Mouse (Mus musculus): ENCODE measurements at regions not wholly inside any gene's neighbourhood (a gene's known extent, or its start where the extent isn't known, plus 50 kb on each side); places are given as distances from the start of the nearest gene placed in this dataset.

- H3K4me3 ChIP-seq (ENCODE audit: low read depth, low read length) = no peak overlapping the region
- ATAC-seq (ENCODE audit: insufficient number of reproducible peaks, insufficient read depth, low FRiP score, low read depth) = peak; percentile 74
- no peaks in the 10 kb centered on the region for H3K36me3 ChIP-seq (ENCODE audit: control insufficient read depth, insufficient read depth, low read length)
- 48% methylated on average over 2 of the region's 2 CpGs for WGBS
- no peaks in the 10 kb centered on the region for H3K4me1 ChIP-seq (ENCODE audit: control insufficient read depth, insufficient read depth, low read length)
- H3K9me3 ChIP-seq (ENCODE audit: control insufficient read depth, low read depth, low read length) = no peaks in the 10 kb centered on the region
- no peak overlapping the region for H3K9ac ChIP-seq (replicated peaks; ENCODE audit: low read depth, low read length)
- H3K27me3 ChIP-seq (ENCODE audit: control insufficient read depth, insufficient read depth, low read length) = no peaks in the 10 kb centered on the region
- no peak overlapping the region for H3K4me2 ChIP-seq (replicated peaks; ENCODE audit: low read depth, low read length)
- H3K27ac ChIP-seq (ENCODE audit: low read length) = 0 out of 2 replicates have a peak overlapping the region, but pooled peaks have one; percentile 2
Observed at GRCm38 (mm10) chr6:95179993-95180392, 63.0 kb downstream of the Kbtbd8 start.

GRCm38 (mm10) chr6:95182238-95182637 is 65.2 kb downstream of the Kbtbd8 start:
- H3K27me3 ChIP-seq (ENCODE audit: control insufficient read depth, insufficient read depth, low read length) = no peaks in the 10 kb centered on the region
- no peak overlapping the region for H3K4me2 ChIP-seq (replicated peaks; ENCODE audit: low read depth, low read length)
- no peak overlapping the region for H3K4me3 ChIP-seq (ENCODE audit: low read depth, low read length)
- no peak overlapping the region for H3K27ac ChIP-seq (ENCODE audit: low read length)
- no peaks in the 10 kb centered on the region for H3K36me3 ChIP-seq (ENCODE audit: control insufficient read depth, insufficient read depth, low read length)
- no peak for ATAC-seq (ENCODE audit: insufficient number of reproducible peaks, insufficient read depth, low FRiP score, low read depth)
- no peaks in the 10 kb centered on the region for H3K9me3 ChIP-seq (ENCODE audit: control insufficient read depth, low read depth, low read length)
- 21% methylated on average over 1 of the region's 1 CpGs for WGBS
- H3K9ac ChIP-seq (replicated peaks; ENCODE audit: low read depth, low read length) = no peak overlapping the region
- H3K4me1 ChIP-seq (ENCODE audit: control insufficient read depth, insufficient read depth, low read length) = peaks cover 5% of the 10 kb centered on the region; the same call in 1 of the 2 replicates

- ATAC-seq (ENCODE audit: insufficient number of reproducible peaks, insufficient read depth, low FRiP score, low read depth) = no peak
- Histone ChIP-seq H3K4me1 (ENCODE audit: control insufficient read depth, insufficient read depth, low read length) (peaks cover 5% of the 10 kb centered on the region; the same call in 1 of the 2 replicates), H3K4me2 (replicated peaks; ENCODE audit: low read depth, low read length) (no peak overlapping the region), H3K27ac (ENCODE audit: low read length) (no peak overlapping the region), H3K9ac (replicated peaks; ENCODE audit: low read depth, low read length) (no peak overlapping the region), H3K4me3 (ENCODE audit: low read depth, low read length) (no peak overlapping the region), H3K27me3 (ENCODE audit: control insufficient read depth, insufficient read depth, low read length) (no peaks in the 10 kb centered on the region), H3K9me3 (ENCODE audit: control insufficient read depth, low read depth, low read length) (no peaks in the 10 kb centered on the region), H3K36me3 (ENCODE audit: control insufficient read depth, insufficient read depth, low read length) (no peaks in the 10 kb centered on the region)
- WGBS = 43% methylated on average over 7 of the region's 7 CpGs
Observed at GRCm38 (mm10) chr6:95185074-95185931, 68.3 kb downstream of the Kbtbd8 start.

GRCm38 (mm10) chr6:95196631-95197030 is 79.6 kb downstream of the Kbtbd8 start:
- H3K4me2 ChIP-seq (replicated peaks; ENCODE audit: low read depth, low read length) = no peak overlapping the region
- no peaks in the 10 kb centered on the region for H3K4me1 ChIP-seq (ENCODE audit: control insufficient read depth, insufficient read depth, low read length)
- no peak overlapping the region for H3K4me3 ChIP-seq (ENCODE audit: low read depth, low read length)
- H3K9ac ChIP-seq (replicated peaks; ENCODE audit: low read depth, low read length) = no peak overlapping the region
- 79% methylated on average over 2 of the region's 2 CpGs for WGBS
- H3K27me3 ChIP-seq (ENCODE audit: control insufficient read depth, insufficient read depth, low read length) = no peaks in the 10 kb centered on the region
- H3K36me3 ChIP-seq (ENCODE audit: control insufficient read depth, insufficient read depth, low read length) = no peaks in the 10 kb centered on the region
- no peaks in the 10 kb centered on the region for H3K9me3 ChIP-seq (ENCODE audit: control insufficient read depth, low read depth, low read length)
- ATAC-seq (ENCODE audit: insufficient number of reproducible peaks, insufficient read depth, low FRiP score, low read depth) = no peak
- no peak overlapping the region for H3K27ac ChIP-seq (ENCODE audit: low read length)

GRCm38 (mm10) chr6:95198611-95199010 is 81.6 kb downstream of the Kbtbd8 start:
- no peak for ATAC-seq (ENCODE audit: insufficient number of reproducible peaks, insufficient read depth, low FRiP score, low read depth)
- Histone ChIP-seq H3K4me2 (replicated peaks; ENCODE audit: low read depth, low read length) (no peak overlapping the region), H3K9me3 (ENCODE audit: control insufficient read depth, low read depth, low read length) (no peaks in the 10 kb centered on the region), H3K27ac (ENCODE audit: low read length) (no peak overlapping the region), H3K36me3 (ENCODE audit: control insufficient read depth, insufficient read depth, low read length) (no peaks in the 10 kb centered on the region), H3K9ac (replicated peaks; ENCODE audit: low read depth, low read length) (no peak overlapping the region), H3K4me3 (ENCODE audit: low read depth, low read length) (no peak overlapping the region), H3K4me1 (ENCODE audit: control insufficient read depth, insufficient read depth, low read length) (0 out of 2 replicates have a peak, but pooled peaks cover 4% of the 10 kb centered on the region), H3K27me3 (ENCODE audit: control insufficient read depth, insufficient read depth, low read length) (no peaks in the 10 kb centered on the region)
- 78% methylated on average over 6 of the region's 6 CpGs for WGBS

- peak; percentile 28; the same call in 1 of the 2 replicates for ATAC-seq (ENCODE audit: insufficient number of reproducible peaks, insufficient read depth, low FRiP score, low read depth)
- H3K4me1 ChIP-seq (ENCODE audit: control insufficient read depth, insufficient read depth, low read length) = 0 out of 2 replicates have a peak, but pooled peaks cover 4% of the 10 kb centered on the region
- no peak overlapping the region for H3K4me2 ChIP-seq (replicated peaks; ENCODE audit: low read depth, low read length)
- H3K9ac ChIP-seq (replicated peaks; ENCODE audit: low read depth, low read length) = no peak overlapping the region
- WGBS = 30% methylated on average over 6 of the region's 6 CpGs
- no peaks in the 10 kb centered on the region for H3K27me3 ChIP-seq (ENCODE audit: control insufficient read depth, insufficient read depth, low read length)
- no peaks in the 10 kb centered on the region for H3K36me3 ChIP-seq (ENCODE audit: control insufficient read depth, insufficient read depth, low read length)
- H3K27ac ChIP-seq (ENCODE audit: low read length) = no peak overlapping the region
- no peaks in the 10 kb centered on the region for H3K9me3 ChIP-seq (ENCODE audit: control insufficient read depth, low read depth, low read length)
- no peak overlapping the region for H3K4me3 ChIP-seq (ENCODE audit: low read depth, low read length)
Observed at GRCm38 (mm10) chr6:95202291-95202790, 85.3 kb downstream of the Kbtbd8 start.

- Histone ChIP-seq H3K36me3 (ENCODE audit: control insufficient read depth, insufficient read depth, low read length) (no peaks in the 10 kb centered on the region), H3K4me3 (ENCODE audit: low read depth, low read length) (no peak overlapping the region)
- WGBS = 67% methylated on average over 9 of the region's 9 CpGs
Observed at GRCm38 (mm10) chr6:95202978-95203377, 85.9 kb downstream of the Kbtbd8 start.

GRCm38 (mm10) chr6:95204231-95204630 is 87.2 kb downstream of the Kbtbd8 start:
- Histone ChIP-seq H3K9me3 (ENCODE audit: control insufficient read depth, low read depth, low read length) (no peaks in the 10 kb centered on the region), H3K36me3 (ENCODE audit: control insufficient read depth, insufficient read depth, low read length) (no peaks in the 10 kb centered on the region), H3K27ac (ENCODE audit: low read length) (no peak overlapping the region), H3K4me1 (ENCODE audit: control insufficient read depth, insufficient read depth, low read length) (0 out of 2 replicates have a peak, but pooled peaks cover 4% of the 10 kb centered on the region), H3K27me3 (ENCODE audit: control insufficient read depth, insufficient read depth, low read length) (no peaks in the 10 kb centered on the region), H3K4me3 (ENCODE audit: low read depth, low read length) (no peak overlapping the region), H3K4me2 (replicated peaks; ENCODE audit: low read depth, low read length) (no peak overlapping the region), H3K9ac (replicated peaks; ENCODE audit: low read depth, low read length) (no peak overlapping the region)
- WGBS = 52% methylated on average over 3 of the region's 3 CpGs
- ATAC-seq (ENCODE audit: insufficient number of reproducible peaks, insufficient read depth, low FRiP score, low read depth) = no peak

More at GRCm38 (mm10) chr6:95202978-95203377, 85.9 kb downstream of the Kbtbd8 start:
- no peak overlapping the region for H3K9ac ChIP-seq (replicated peaks; ENCODE audit: low read depth, low read length)
- no peaks in the 10 kb centered on the region for H3K9me3 ChIP-seq (ENCODE audit: control insufficient read depth, low read depth, low read length)
- H3K27me3 ChIP-seq (ENCODE audit: control insufficient read depth, insufficient read depth, low read length) = no peaks in the 10 kb centered on the region
- H3K4me2 ChIP-seq (replicated peaks; ENCODE audit: low read depth, low read length) = no peak overlapping the region
- H3K27ac ChIP-seq (ENCODE audit: low read length) = no peak overlapping the region
- ATAC-seq (ENCODE audit: insufficient number of reproducible peaks, insufficient read depth, low FRiP score, low read depth) = no peak
- H3K4me1 ChIP-seq (ENCODE audit: control insufficient read depth, insufficient read depth, low read length) = 0 out of 2 replicates have a peak, but pooled peaks cover 4% of the 10 kb centered on the region

All from stomach, embryonic 14.5 days (tissue).